Mouse (Mus musculus) macrophage (primary cell): ENCODE measurements around the gene Ncl. TPM values are rescaled to one million over a fixed set of nuclear protein-coding genes. Genes with fewer than 3 reads are reported as not detected.

Source experiments
- H3K27ac ChIP-seq: fragments of 350-480 bp; formaldehyde crosslinking; 2 replicates; pipeline ENCODE4 v1.9.0; 2021
- H3K36me3 ChIP-seq: fragments of 350-480 bp; formaldehyde crosslinking; 2 replicates; pipeline ENCODE4 v1.9.0; 2021; ENCODE audit errors: inconsistent target
- H3K4me3 ChIP-seq: fragments of 350-480 bp; formaldehyde crosslinking; 2 replicates; pipeline ENCODE4 v1.9.0; 2021; ENCODE audit errors: inconsistent target
- H3K79me2 ChIP-seq: fragments of 350-480 bp; formaldehyde crosslinking; 2 replicates; pipeline ENCODE4 v1.9.0; 2021; ENCODE audit errors: inconsistent target
- WGBS: methylation state at CpG from one replicate; pipeline ENCODE4 v1.1.7; 2026; ENCODE audit warnings: inconsistent platforms; ENCODE audit not compliant: missing documents; 5-methylcytosine and 5-hydroxymethylcytosine counted together
- polyA plus RNA-seq: library from polyadenylated mRNA; stranded (reverse); fragments of 250-400 nt; gene quantifications from 3 replicates; pipeline ENCODE4 v1.2.4, GENCODE M21; 2018; ENCODE audit warnings: inconsistent platforms
- total RNA-seq, 78 experiments: library from RNA; depleted of rRNA; stranded (reverse); fragments of 250-400 nt; gene quantifications; 1 replicate in 9 of 78; 2 replicates in 24 of 78; 3 replicates in 43 of 78; 4 replicates in 2 of 78; pipeline ENCODE4 v1.2.4; 2018; ENCODE audit warnings: inconsistent platforms in 56 of 78

Gene Ncl
- total RNA-seq (2018; cell fraction: chromatin; rRNA removed) = 100 to 1,000 TPM in 23 of 26 experiments, 10 to 100 TPM in 3; 83.5 to 169 (median 135) TPM
- 100 to 1,000 TPM; 109 to 212 (median 155) TPM for total RNA-seq (2018; cell fraction: cytosol; rRNA removed)
- total RNA-seq (2018; cell fraction: nucleus; rRNA removed) = 100 to 1,000 TPM in 25 of 26 experiments, 10 to 100 TPM in 1; 76.3 to 324 (median 136) TPM
- polyA plus RNA-seq = 124 to 407 TPM (median 295 TPM) in 3 replicates

DNA sequence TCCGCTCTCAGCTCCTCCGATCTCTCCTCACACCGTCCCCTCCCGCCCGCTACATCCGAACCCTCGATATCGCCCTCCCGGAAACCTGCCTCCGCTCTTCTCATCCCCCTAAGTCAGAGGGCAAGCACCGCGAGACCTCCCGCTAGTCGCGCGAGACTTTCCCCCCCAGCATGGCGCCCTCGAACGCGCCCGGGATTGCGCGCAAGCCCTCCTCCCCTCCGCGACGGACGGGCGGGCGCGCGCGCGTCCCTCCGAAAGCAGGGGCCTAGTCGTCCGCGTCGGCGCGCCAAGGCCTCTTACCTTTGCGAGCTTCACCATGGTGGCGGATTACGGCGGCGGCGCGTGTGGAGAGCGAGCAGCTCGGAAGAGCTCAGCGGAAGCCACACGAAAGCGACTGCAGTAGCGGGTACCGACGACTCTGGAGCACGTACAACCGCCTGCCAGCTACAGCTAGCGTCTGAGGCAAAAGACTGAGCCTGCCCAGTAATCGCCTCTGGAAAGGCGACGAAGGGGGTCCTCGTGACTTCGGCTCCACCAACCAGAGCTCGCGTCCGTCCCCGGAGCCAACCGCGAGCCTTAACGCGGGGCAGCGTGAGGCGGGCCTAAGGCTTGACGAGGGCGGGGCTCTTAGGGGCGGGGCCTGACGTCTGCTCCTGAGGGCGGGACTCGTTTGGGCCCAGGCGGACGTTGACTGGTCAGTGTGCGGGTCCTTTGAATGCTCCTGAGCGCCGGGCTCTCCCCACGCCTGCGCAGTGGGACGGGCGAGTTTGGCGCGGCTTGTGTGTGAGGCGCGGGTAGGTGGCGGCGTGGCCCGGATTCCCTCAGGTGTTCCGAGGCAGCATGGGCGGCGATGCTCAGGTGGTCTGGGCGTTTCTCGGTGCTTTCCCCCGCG lies at the start of gene Ncl:
Ncl (minus strand) TSS at position 495 of the 892 bp plus-strand sequence.
- under 1% methylated on average over 88 of the region's 102 CpGs for WGBS
- Histone ChIP-seq H3K36me3 (peaks cover 31% of the 10 kb centered on the region), H3K79me2 (peaks cover 65% of the 10 kb centered on the region), H3K4me3 (peak within 1 kb of the TSS; percentile 85), H3K27ac (peak within 1 kb of the TSS; percentile 67)

DNA sequence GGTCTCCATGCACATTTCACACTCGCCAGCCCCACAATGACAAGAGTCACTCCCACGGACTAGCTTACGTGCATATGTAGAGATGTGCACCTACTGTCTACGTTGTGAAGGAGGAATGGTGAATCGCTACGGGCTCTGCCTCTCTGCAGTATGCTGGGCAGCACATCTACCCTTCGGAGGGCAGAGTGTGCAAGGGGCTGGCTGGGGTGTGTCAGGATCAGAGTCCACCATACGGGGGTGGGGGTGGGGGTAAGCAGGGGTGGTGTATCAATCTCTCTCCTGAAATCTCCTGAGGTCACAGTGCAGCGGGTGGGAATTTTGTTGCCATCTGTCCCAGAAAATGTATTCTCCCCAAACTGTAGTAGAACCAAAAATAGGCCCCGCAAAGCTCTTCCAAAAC lies 49.3 kb upstream of the Ncl start:
- WGBS = 97% methylated on average over 10 of the region's 10 CpGs
- no peak overlapping the region for H3K4me3 ChIP-seq
- H3K27ac ChIP-seq = no peak overlapping the region
- no peaks in the 10 kb centered on the region for H3K79me2 ChIP-seq
- H3K36me3 ChIP-seq = no peaks in the 10 kb centered on the region

DNA sequence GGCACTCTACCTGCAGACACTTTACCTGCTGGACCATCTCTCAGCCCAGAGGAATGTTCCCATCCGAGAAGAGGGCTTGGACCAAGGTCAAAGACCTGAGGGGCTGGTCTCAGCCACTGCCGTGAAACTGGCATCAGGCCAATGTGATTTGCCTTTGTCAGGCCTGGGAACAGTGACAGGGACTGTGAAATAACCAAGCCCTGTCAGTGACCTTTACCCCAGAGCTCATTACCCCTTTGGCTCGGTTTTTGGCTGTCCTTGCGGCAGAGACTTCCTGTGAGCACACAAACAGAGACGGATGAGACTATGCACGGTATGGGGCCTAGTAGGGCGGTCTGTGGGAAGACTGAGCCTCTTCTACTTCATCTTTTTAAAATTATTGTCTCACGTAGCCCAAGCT lies 47.7 kb upstream of the Ncl start:
- peak overlapping the region; percentile 91 for H3K27ac ChIP-seq
- no peaks in the 10 kb centered on the region for H3K36me3 ChIP-seq
- 30% methylated on average over 6 of the region's 8 CpGs for WGBS
- no peak overlapping the region for H3K4me3 ChIP-seq
- H3K79me2 ChIP-seq = no peaks in the 10 kb centered on the region

GRCm38 (mm10) chr1:86406313-86406712 lies 47.1 kb upstream of the Ncl start:
- 26% methylated on average over 4 of the region's 4 CpGs for WGBS
- H3K36me3 ChIP-seq = no peaks in the 10 kb centered on the region
- H3K79me2 ChIP-seq = no peaks in the 10 kb centered on the region
- peak overlapping the region; percentile 91 for H3K27ac ChIP-seq
- no peak overlapping the region for H3K4me3 ChIP-seq

GRCm38 (mm10) chr1:86404834-86405233 lies 45.6 kb upstream of the Ncl start:
- Histone ChIP-seq H3K27ac (no peak overlapping the region), H3K79me2 (no peaks in the 10 kb centered on the region), H3K36me3 (no peaks in the 10 kb centered on the region), H3K4me3 (no peak overlapping the region)
- 79% methylated on average over 4 of the region's 5 CpGs for WGBS

- 72% methylated on average over 8 of the region's 8 CpGs for WGBS
- Histone ChIP-seq H3K36me3 (no peaks in the 10 kb centered on the region), H3K79me2 (no peaks in the 10 kb centered on the region), H3K4me3 (no peak overlapping the region), H3K27ac (peak overlapping the region; percentile 33)
Measured at GRCm38 (mm10) chr1:86400096-86400754, 41.0 kb upstream of the Ncl start.

- H3K27ac ChIP-seq = peak overlapping the region; percentile 33
- 0% methylated on average over 1 of the region's 3 CpGs for WGBS
- no peaks in the 10 kb centered on the region for H3K79me2 ChIP-seq
- no peak overlapping the region for H3K4me3 ChIP-seq
- H3K36me3 ChIP-seq = no peaks in the 10 kb centered on the region
Measured at GRCm38 (mm10) chr1:86399322-86399721, 40.1 kb upstream of the Ncl start.

- Histone ChIP-seq H3K4me3 (no peak overlapping the region), H3K27ac (no peak overlapping the region), H3K79me2 (no peaks in the 10 kb centered on the region), H3K36me3 (no peaks in the 10 kb centered on the region)
- WGBS = 20% methylated on average over 7 of the region's 7 CpGs
Measured at GRCm38 (mm10) chr1:86398222-86398621, 39.0 kb upstream of the Ncl start.

- Histone ChIP-seq H3K79me2 (no peaks in the 10 kb centered on the region), H3K4me3 (no peak overlapping the region), H3K36me3 (no peaks in the 10 kb centered on the region), H3K27ac (no peak overlapping the region)
- 90% methylated on average over 8 of the region's 8 CpGs for WGBS
Measured at GRCm38 (mm10) chr1:86397621-86398020, 38.4 kb upstream of the Ncl start.

GRCm38 (mm10) chr1:86395897-86396296 lies 36.7 kb upstream of the Ncl start:
- whole genome bisulfite sequencing = 82% methylated on average over 7 of the region's 7 CpGs
- no peak overlapping the region for H3K4me3 ChIP-seq
- H3K79me2 ChIP-seq = no peaks in the 10 kb centered on the region
- H3K36me3 ChIP-seq = no peaks in the 10 kb centered on the region
- H3K27ac ChIP-seq = no peak overlapping the region

DNA sequence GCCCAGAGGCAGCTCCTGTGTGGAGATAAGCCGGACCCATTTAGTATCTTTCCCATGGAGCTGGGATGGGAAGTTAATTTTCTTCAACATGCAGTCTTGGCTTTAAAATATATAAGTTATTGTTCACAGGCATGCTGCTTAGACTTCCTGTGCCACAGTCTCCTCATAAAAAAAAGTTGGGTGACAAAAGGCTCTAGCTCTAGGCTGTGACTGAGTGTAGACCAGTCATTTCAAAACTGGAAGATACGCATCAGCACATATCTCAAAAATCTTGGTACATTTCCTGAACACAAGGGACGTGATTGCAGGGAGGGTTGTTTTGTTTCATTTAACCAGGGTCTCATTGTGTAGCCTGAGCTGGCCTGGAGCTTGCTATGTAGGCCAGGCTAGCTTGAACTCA lies 35.0 kb upstream of the Ncl start:
- Histone ChIP-seq H3K4me3 (no peak overlapping the region), H3K27ac (peak overlapping the region; percentile 27), H3K36me3 (no peaks in the 10 kb centered on the region), H3K79me2 (no peaks in the 10 kb centered on the region)
- WGBS = 53% methylated on average over 3 of the region's 3 CpGs

DNA sequence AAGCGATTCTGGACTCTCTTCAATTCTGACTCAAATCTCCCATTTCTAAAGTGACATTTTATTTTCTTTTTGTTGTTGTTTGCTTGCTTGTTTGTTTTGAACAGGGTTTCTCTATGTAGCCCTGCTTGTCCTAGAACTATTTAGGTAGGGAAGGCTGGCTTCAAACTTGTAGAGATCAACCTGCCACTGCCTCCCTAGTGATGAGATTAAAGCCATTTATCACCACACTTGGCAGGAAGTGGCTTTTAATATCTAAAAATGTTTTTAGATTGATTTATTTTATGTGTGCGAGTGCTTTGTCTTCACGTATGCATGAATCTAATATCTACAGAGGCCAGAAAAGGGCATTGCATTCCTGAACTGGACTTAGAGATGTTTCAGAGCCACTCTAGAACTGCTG lies 34.0 kb upstream of the Ncl start:
- Histone ChIP-seq H3K27ac (no peak overlapping the region), H3K79me2 (no peaks in the 10 kb centered on the region), H3K36me3 (no peaks in the 10 kb centered on the region), H3K4me3 (no peak overlapping the region)
- WGBS = 86% methylated on average over 3 of the region's 3 CpGs

- Histone ChIP-seq H3K27ac (no peak overlapping the region), H3K36me3 (no peaks in the 10 kb centered on the region), H3K79me2 (no peaks in the 10 kb centered on the region), H3K4me3 (no peak overlapping the region)
- 91% methylated on average over 2 of the region's 2 CpGs for WGBS
Measured at GRCm38 (mm10) chr1:86391425-86391824, 32.2 kb upstream of the Ncl start.

GRCm38 (mm10) chr1:86389230-86389629 lies 30.0 kb upstream of the Ncl start:
- Histone ChIP-seq H3K36me3 (no peaks in the 10 kb centered on the region), H3K27ac (no peak overlapping the region), H3K79me2 (no peaks in the 10 kb centered on the region), H3K4me3 (no peak overlapping the region)
- WGBS = 5% methylated on average over 11 of the region's 11 CpGs

GRCm38 (mm10) chr1:86381027-86381426 lies 21.8 kb upstream of the Ncl start:
- no peak overlapping the region for H3K4me3 ChIP-seq
- no peak overlapping the region for H3K27ac ChIP-seq
- H3K36me3 ChIP-seq = no peaks in the 10 kb centered on the region
- H3K79me2 ChIP-seq = no peaks in the 10 kb centered on the region
- WGBS = 25% methylated on average over 13 of the region's 13 CpGs
